In genomic region chr4:105819796-105820511, GRCm38 (mm10) we compare ENCODE assay signal across 13 mouse cellular contexts. TPM values are rescaled to one million over a fixed set of nuclear protein-coding genes. Genes with fewer than 3 reads are reported as not detected.
DNase-seq lines count a peak whose midpoint lies in the region; ATAC-seq and TF ChIP-seq lines count a peak whose summit lies in the region.
"Had no signal": no experiment of that assay in that cellular context is flagged by ENCODE, and none has a peak within 500 bp of the region (broad histone marks: within the 10 kb centered on the region; RNA-seq: fewer than 3 reads in every experiment).

No protein-coding gene starts in this region.

- H3K4me1 ChIP-seq in heart, embryonic 12.5 days (replicated peaks) = no peaks in the 10 kb centered on the region
- H3K4me1 ChIP-seq in lung, postnatal 0 days (ENCODE audit: insufficient read depth, low read depth, low read length) = no peaks in the 10 kb centered on the region
- H3K4me1 ChIP-seq: megakaryocyte, embryonic 14.5 days had no signal

- ATAC-seq in heart, embryonic 12.5 days (ENCODE audit: insufficient number of reproducible peaks, low FRiP score) = no peak
- peak; percentile 96 for ATAC-seq in lung, postnatal 0 days
- no peak for ATAC-seq in megakaryocyte-erythroid progenitor cell, adult 5-6 weeks (replicated peaks; ENCODE audit: low FRiP score, low TSS enrichment, poor library complexity, severe bottlenecking)
- ATAC-seq: CD4-positive, CD25-positive, alpha-beta regulatory T cell, adult 4 months had no signal

- peak; percentile 80 for TF ChIP-seq EP300 in lung, postnatal 0 days (IDR thresholded peaks at IDR 0.05)

- no peaks in the 10 kb centered on the region for H3K9me3 ChIP-seq in heart, embryonic 12.5 days (replicated peaks)
- no peaks in the 10 kb centered on the region for H3K9me3 ChIP-seq in lung, postnatal 0 days (ENCODE audit: low read length)

- H3K9ac ChIP-seq in heart, embryonic 12.5 days = no peak overlapping the region
- H3K9ac ChIP-seq in lung, postnatal 0 days (replicated peaks; ENCODE audit: low read depth) = no peak overlapping the region

- no peaks in the 10 kb centered on the region for H3K27me3 ChIP-seq in heart, embryonic 12.5 days (replicated peaks)
- H3K27me3 ChIP-seq in lung, postnatal 0 days (replicated peaks; ENCODE audit: insufficient read depth, low read length) = no peaks in the 10 kb centered on the region
- H3K27me3 ChIP-seq: megakaryocyte, embryonic 14.5 days had no signal

- intact Hi-C loops in heart, postnatal 36 days (cut with DNase I) = no loop called here

- 57% methylated on average over 7 of the region's 7 CpGs for WGBS in heart, embryonic 12.5 days
- 44% methylated on average over 7 of the region's 7 CpGs for WGBS in lung, postnatal 0 days

- no peak overlapping the region for H3K4me2 ChIP-seq in heart, embryonic 12.5 days
- no peak overlapping the region for H3K4me2 ChIP-seq in lung, postnatal 0 days (replicated peaks; ENCODE audit: low read depth, low read length)

- no peaks in the 10 kb centered on the region for H3K36me3 ChIP-seq in heart, embryonic 12.5 days
- no peaks in the 10 kb centered on the region for H3K36me3 ChIP-seq in lung, postnatal 0 days (ENCODE audit: insufficient read depth, low read length)

- H3K4me3 ChIP-seq in heart, embryonic 12.5 days = no peak overlapping the region
- no peak overlapping the region for H3K4me3 ChIP-seq in lung, postnatal 0 days (ENCODE audit: low read depth, low read length)
- H3K4me3 ChIP-seq: megakaryocyte, embryonic 14.5 days had no signal

- peak; percentile 17; the same call in 1 of the 2 replicates for TF ChIP-seq CTCF in lung, postnatal 0 days (IDR thresholded peaks at IDR 0.05)

- DNase-seq in heart, adult 18-20 months = peak; percentile 10 to 24
- peak; percentile 67 for DNase-seq in 3T3-L1 (ENCODE audit: low read depth, low spot score)
- peak; percentile 9 to 12 for DNase-seq in heart, postnatal 36 days
- peak; percentile 87 for DNase-seq in lung, postnatal 0 days (ENCODE audit: low spot score)
- no peak for DNase-seq in thymus, postnatal 25 days
- DNase-seq in urinary bladder, postnatal 25 days (ENCODE audit: low spot score) = no peak
- DNase-seq: cerebellum, postnatal 10 days had no signal

- H3K27ac ChIP-seq in heart, embryonic 12.5 days (ENCODE audit: poor library complexity, severe bottlenecking) = no peak overlapping the region
- no peak overlapping the region for H3K27ac ChIP-seq in lung, postnatal 0 days (ENCODE audit: low read length)

RNA-seq across cellular contexts. Expression of gene Gm12728, which starts 30.3 kb away (rescaled TPM):
- total RNA-seq in heart, adult 18-20 months (2021) = not detected
- polyA plus RNA-seq in heart, embryonic 12.5 days (2016; fragmentation: Nextera tagmentation; extraction: Ambion mirVana) = 1.2 TPM in 1 of 2 replicates, not detected in the other
- total RNA-seq in heart, postnatal 36 days (2021) = not detected
- polyA plus RNA-seq in lung, postnatal 0 days (2015; fragmentation: Nextera tagmentation; extraction: Ambion mirVana) = not detected in 2 replicates
- not detected in 2 replicates for total RNA-seq in megakaryocyte-erythroid progenitor cell, adult 5-6 weeks (2014; fragmentation: Nextera tagmentation)
- total RNA-seq in megakaryocyte-erythroid progenitor cell, adult 5-6 weeks (2017) = not detected in 2 replicates
- total RNA-seq: heart, postnatal 14 days; layer of hippocampus, postnatal 10 days had no signal

Comparison
In these comparisons a context has a peak if more than half of its experiments do, and no peak if none do; other contexts are left out.
1. DNase-seq: peak in heart, adult 18-20 months (2 of 2), 3T3-L1 (single experiment), heart, postnatal 36 days (2 of 2) and lung, postnatal 0 days (single experiment); none in thymus, postnatal 25 days (single experiment) and urinary bladder, postnatal 25 days (single experiment).